Mouse (Mus musculus) spleen, adult 10 weeks (tissue): ENCODE results near the gene Gm9758. TPM values are rescaled to one million over a fixed set of nuclear protein-coding genes. Genes with fewer than 3 reads are reported as not detected.

ENCODE experiments used
- polyA plus RNA-seq: library from polyadenylated mRNA; stranded (reverse); fragments of 350-450 nt; fragmentation: Illumina TruSeq; extraction: RNeasy Lipid Tissue Mini Kit (QIAGEN cat#74804); gene quantifications from one replicate; pipeline ENCODE4 v1.2.3, GENCODE M21; 2015; ENCODE audit warnings: low replicate concordance; ENCODE audit not compliant: insufficient read depth

Gm9758 gene
- not detected for polyA plus RNA-seq

GRCm38 (mm10) chr5:14914799-14915198 is at the start of gene Gm9758:
Gm9758 (minus strand) TSS chr5:14914899.

DNA sequence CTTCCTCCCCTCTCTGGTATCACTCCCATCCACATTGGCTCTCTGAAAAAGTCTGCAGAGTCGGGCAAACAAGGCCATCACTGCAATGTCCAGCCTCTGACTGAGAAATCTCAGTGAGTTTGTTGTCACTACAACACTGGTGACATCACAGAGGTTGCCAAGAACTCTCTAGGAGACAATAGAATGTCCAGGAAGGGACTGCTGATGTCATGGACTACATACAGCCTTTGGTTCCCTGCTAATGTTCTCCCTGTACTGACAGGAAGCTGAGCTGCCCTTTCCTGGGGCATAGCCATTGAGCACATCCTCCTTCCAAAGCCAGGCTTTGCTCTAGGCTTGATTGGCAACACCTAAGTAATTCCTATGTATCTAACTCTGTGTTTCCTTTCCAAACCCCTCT is 23.6 kb upstream of the Gm9758 start, which contains the start of gene Speer4e:
Gene Speer4e (minus strand): TSS at position 101 of the 400 bp plus-strand sequence.

Other genes with a start within 250 kb of the Gm9758 start
- gene Speer4e, start 23.5 kb upstream of the Gm9758 start, polyA plus RNA-seq, result not detected
- not detected for gene Gm10354, start 64.0 kb upstream of the Gm9758 start, polyA plus RNA-seq
- not detected for gene Gm17019, start 118.1 kb upstream of the Gm9758 start, polyA plus RNA-seq